Mouse (Mus musculus) kidney, embryonic 15.5 days (tissue): ENCODE measurements around the gene Ttc25. TPM values are rescaled to one million over a fixed set of nuclear protein-coding genes. Genes with fewer than 3 reads are reported as not detected.
"Not testable (repeated sequence)": the region's sequence is repeated elsewhere in the genome, so short reads cannot be mapped to it uniquely, and the experiment has no call there.

ENCODE experiments used
- ATAC-seq: fragments of 200-750 bp; cut with Nextera tagmentation; replicated peaks from 2 replicates; pipeline ENCODE4 v1.8.0; 2017; ENCODE audit warnings: moderate TSS enrichment; ENCODE audit not compliant: low FRiP score
- H3K27ac ChIP-seq: fragments of 300-500 bp; sonication (generic); 2 replicates; pipeline ENCODE4 v1.5.1; 2015; ENCODE audit warnings: mild to moderate bottlenecking, inconsistent platforms
- H3K27me3 ChIP-seq: fragments of 300-500 bp; sonication (generic); 2 replicates; pipeline ENCODE4 v1.6.1; 2015; ENCODE audit warnings: inconsistent platforms
- H3K36me3 ChIP-seq: fragments of 300-500 bp; sonication (generic); 2 replicates; pipeline ENCODE4 v1.6.1; 2015; ENCODE audit warnings: inconsistent platforms
- H3K4me1 ChIP-seq: fragments of 300-500 bp; sonication (generic); 2 replicates; pipeline ENCODE4 v1.6.1; 2015; ENCODE audit warnings: inconsistent platforms
- H3K4me2 ChIP-seq: fragments of 300-500 bp; sonication (generic); 2 replicates; pipeline ENCODE4 v1.6.1; 2015; ENCODE audit warnings: moderate library complexity, mild to moderate bottlenecking, inconsistent platforms
- H3K4me3 ChIP-seq: fragments of 300-500 bp; sonication (generic); replicated peaks from 2 replicates; pipeline ENCODE4 v1.5.1; 2015; ENCODE audit warnings: mild to moderate bottlenecking, inconsistent platforms
- H3K9ac ChIP-seq: fragments of 300-500 bp; sonication (generic); 2 replicates; pipeline ENCODE4 v1.6.1; 2015; ENCODE audit warnings: mild to moderate bottlenecking, inconsistent platforms
- H3K9me3 ChIP-seq: fragments of 300-500 bp; sonication (generic); replicated peaks from 2 replicates; pipeline ENCODE4 v1.6.1; 2016; ENCODE audit warnings: inconsistent platforms
- WGBS: fragments of 180-500 bp; shearing (Covaris S2); methylation state at CpG from one replicate; pipeline ENCODE4 v1.1.7; 2015; ENCODE audit warnings: mixed read lengths; 5-methylcytosine and 5-hydroxymethylcytosine counted together
- polyA plus RNA-seq: library from polyadenylated mRNA; unstranded; fragments of >200 nt; fragmentation: Nextera tagmentation; extraction: Ambion mirVana; gene quantifications from 2 replicates; pipeline ENCODE4 v1.2.1, GENCODE M21; 2015

Ttc25 gene
- polyA plus RNA-seq, 1 experiment from 2014 or later: 1.1 TPM

DNA sequence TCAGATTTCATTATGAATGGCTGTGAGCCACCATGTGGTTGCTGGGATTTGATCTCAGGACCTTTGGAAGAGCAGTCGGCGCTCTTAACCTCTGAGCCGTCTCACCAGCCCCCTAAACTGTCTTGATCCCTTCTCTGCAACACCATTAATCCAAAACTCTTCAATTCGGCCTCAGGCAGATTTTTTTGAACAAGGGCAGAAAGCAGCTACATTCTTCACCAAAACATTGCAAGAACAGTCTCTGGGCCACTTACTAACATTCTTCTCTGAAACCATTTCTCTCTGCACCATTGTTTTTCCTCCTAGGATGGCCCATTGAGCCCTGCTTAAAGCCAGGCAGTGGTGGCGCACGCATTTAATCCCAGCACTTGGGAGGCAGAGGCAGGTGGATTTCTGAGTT is 10.6 kb upstream of the Ttc25 start:
- WGBS: 85% methylated on average over 6 of the region's 6 CpGs
- not testable (repeated sequence) for H3K27ac ChIP-seq, H3K9me3 ChIP-seq, H3K4me1 ChIP-seq, ATAC-seq, H3K4me3 ChIP-seq, H3K27me3 ChIP-seq, H3K9ac ChIP-seq, H3K36me3 ChIP-seq, H3K4me2 ChIP-seq

DNA sequence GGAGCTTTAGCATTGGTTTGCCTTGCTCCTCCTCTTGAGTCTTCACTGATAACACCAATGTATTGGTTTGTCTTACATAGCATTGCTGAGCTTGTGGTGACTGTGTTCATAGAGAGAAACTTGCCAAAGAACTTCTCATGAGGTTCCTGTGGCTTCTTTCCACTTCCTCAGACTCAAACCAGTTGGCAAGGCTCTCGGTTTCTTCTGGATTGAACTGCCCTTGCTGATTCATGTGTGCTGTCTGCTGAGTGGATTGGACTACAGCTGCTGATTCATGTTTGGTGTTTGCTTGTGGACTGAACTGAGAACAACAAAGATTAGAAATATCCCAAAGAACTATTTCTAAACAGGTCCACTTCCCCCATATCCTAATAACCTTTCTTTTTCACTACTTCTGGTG is 9.4 kb upstream of the Ttc25 start:
- no peaks in the 10 kb centered on the region for H3K36me3 ChIP-seq
- H3K4me3 ChIP-seq: no peak overlapping the region
- H3K27me3 ChIP-seq: no peaks in the 10 kb centered on the region
- no peaks in the 10 kb centered on the region for H3K9me3 ChIP-seq
- H3K9ac ChIP-seq: no peak overlapping the region
- no peak overlapping the region for H3K4me2 ChIP-seq
- H3K4me1 ChIP-seq: no peaks in the 10 kb centered on the region
- no peak overlapping the region for H3K27ac ChIP-seq
- no peak for ATAC-seq
- whole genome bisulfite sequencing: 85% methylated on average over 1 of the region's 1 CpGs

DNA sequence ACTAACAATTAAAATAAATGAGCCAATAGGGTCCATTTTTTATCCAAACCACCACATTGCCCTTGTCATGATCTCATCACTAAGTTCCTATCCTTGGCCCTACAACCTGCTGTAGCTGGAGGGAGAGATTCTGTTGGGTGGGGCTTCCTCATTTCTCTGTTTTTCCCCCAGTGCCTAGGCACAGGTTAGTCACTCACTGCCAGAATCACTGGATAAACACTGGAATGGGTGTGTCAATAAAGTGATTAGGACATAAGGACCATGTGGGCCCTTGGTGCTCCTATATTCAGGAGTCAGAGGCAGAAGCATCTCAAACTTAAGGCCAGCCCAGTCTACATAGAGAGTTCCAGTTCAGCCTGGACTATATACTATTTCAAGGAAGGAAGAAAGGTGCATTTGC is 8.9 kb upstream of the Ttc25 start:
- Histone ChIP-seq H3K27me3 (no peaks in the 10 kb centered on the region), H3K9me3 (no peaks in the 10 kb centered on the region), H3K36me3 (no peaks in the 10 kb centered on the region), H3K4me1 (no peaks in the 10 kb centered on the region), H3K27ac (no peak overlapping the region), H3K4me3 (no peak overlapping the region), H3K4me2 (no peak overlapping the region), H3K9ac (no peak overlapping the region)
- ATAC-seq: no peak

DNA sequence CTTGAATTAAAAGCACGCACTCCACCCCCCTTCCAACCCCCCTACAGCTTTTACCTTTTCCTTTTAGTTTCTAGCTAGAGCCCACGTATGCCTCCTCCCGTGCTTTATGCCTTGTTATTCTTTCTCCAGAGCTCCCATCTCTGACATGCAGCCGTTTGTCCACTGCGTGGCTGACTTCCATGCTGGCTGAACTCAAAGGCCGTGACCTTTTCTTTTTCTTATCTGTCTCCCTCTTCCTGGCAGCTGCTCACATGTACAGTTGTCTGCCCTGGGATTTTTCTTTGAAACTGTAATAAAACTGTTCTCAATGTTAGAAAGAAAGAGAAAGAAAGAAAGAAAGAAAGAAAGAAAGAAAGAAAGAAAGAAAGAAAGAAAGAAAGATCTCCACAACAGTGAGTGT is 4.4 kb upstream of the Ttc25 start:
- no peak for ATAC-seq
- H3K4me3 ChIP-seq: no peak overlapping the region
- no peaks in the 10 kb centered on the region for H3K9me3 ChIP-seq
- H3K27me3 ChIP-seq: no peaks in the 10 kb centered on the region
- H3K36me3 ChIP-seq: no peaks in the 10 kb centered on the region
- H3K4me1 ChIP-seq: peaks cover 13% of the 10 kb centered on the region
- 25% methylated on average over 6 of the region's 6 CpGs for WGBS
- H3K4me2 ChIP-seq: no peak overlapping the region
- H3K9ac ChIP-seq: no peak overlapping the region
- H3K27ac ChIP-seq: no peak overlapping the region

DNA sequence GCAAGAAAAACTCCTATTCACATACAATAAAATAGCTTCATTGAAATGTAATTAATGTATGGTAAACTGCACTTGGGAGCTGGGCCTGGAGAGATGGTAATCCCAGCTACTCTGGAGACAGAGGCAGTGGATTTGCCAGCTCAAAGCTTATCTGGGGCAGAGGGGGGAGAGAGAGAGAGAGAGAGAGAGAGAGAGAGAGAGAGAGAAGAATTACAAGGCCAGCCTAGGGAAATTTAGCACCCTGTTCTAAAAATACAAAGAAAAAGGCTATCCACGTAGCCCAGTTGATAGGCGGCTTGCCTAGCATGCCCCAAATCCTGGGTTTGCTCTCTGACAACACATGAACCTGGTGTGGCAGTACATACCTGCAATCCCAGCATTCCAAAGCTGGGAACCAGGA is 3.8 kb upstream of the Ttc25 start:
- Histone ChIP-seq H3K4me3 (no peak overlapping the region), H3K9me3 (no peaks in the 10 kb centered on the region), H3K36me3 (no peaks in the 10 kb centered on the region), H3K27me3 (no peaks in the 10 kb centered on the region), H3K9ac (no peak overlapping the region), H3K4me2 (no peak overlapping the region), H3K4me1 (peaks cover 16% of the 10 kb centered on the region), H3K27ac (no peak overlapping the region)
- WGBS: 91% methylated on average over 2 of the region's 2 CpGs
- ATAC-seq: no peak

DNA sequence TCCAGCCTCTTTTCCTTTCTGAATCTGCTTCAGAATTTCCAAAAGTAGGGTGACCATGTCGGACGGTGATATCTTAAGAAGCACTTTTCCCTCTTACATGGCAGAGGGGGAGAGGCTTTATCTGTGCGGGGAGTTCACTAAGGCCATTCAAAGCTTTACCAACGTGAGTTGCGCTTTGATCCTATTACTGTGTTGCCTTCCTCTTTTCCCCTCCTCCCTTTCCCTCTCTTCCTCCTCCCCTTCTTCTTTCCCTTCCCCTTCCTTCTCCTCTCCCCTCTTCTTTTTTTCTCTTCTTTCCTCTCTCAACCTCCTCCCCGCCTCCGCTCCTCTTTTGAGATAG is 309 bp downstream of the Ttc25 start:
- Histone ChIP-seq H3K9ac (peak overlapping the region; percentile 50; the same call in 1 of the 2 replicates), H3K27me3 (no peaks in the 10 kb centered on the region), H3K36me3 (no peaks in the 10 kb centered on the region), H3K9me3 (no peaks in the 10 kb centered on the region), H3K27ac (peak overlapping the region; percentile 72), H3K4me2 (peak overlapping the region; percentile 80), H3K4me1 (peaks cover 16% of the 10 kb centered on the region), H3K4me3 (peak overlapping the region; percentile 47)
- no peak for ATAC-seq
- 28% methylated on average over 7 of the region's 7 CpGs for whole genome bisulfite sequencing

DNA sequence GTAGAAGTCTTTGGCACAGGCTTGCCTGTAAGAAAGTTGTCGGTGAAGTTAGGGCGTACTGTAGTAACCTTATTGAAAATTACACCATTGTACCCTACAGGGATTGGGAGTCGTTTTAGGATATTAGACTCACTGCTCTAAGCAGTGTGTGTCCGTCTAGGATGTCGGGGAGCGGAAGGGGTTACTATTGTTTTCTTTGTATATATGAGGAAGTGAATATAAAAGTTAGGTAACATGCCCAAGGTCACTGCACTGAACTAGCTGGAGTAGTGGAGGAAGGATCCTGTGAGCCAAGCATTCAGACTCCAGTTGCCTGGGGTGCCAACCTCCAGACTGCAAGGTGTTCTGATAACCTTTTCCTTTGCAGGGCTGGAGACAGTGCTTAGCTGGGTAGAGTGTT is 1.5 kb downstream of the Ttc25 start:
- 86% methylated on average over 6 of the region's 6 CpGs for WGBS
- Histone ChIP-seq H3K27ac (no peak overlapping the region), H3K4me1 (peaks cover 16% of the 10 kb centered on the region), H3K9ac (no peak overlapping the region), H3K27me3 (no peaks in the 10 kb centered on the region), H3K9me3 (no peaks in the 10 kb centered on the region), H3K4me2 (no peak overlapping the region), H3K4me3 (no peak overlapping the region), H3K36me3 (no peaks in the 10 kb centered on the region)
- ATAC-seq: no peak

DNA sequence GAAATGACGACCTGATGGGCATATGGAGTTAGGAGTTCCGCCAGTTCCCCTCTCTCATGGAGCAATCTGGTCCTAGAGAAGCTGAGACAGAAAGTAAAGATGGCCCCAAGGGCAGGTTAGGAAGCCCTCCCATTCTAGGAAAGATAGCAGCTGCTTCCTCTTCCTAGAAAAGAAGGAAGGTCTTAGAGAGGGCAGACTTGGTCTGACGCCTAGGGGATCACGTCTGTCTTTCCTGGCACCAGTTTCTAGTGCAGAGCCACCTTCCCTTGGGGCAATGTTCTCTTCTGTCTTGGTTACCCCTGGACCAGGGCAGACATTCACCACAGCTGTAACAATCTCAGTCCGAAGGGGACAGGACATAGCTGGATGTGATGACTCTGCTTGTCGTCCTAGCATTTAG is 2.7 kb downstream of the Ttc25 start:
- no peak for ATAC-seq
- Histone ChIP-seq H3K4me3 (no peak overlapping the region), H3K27ac (no peak overlapping the region), H3K9ac (no peak overlapping the region), H3K36me3 (no peaks in the 10 kb centered on the region), H3K4me2 (no peak overlapping the region), H3K27me3 (no peaks in the 10 kb centered on the region), H3K9me3 (no peaks in the 10 kb centered on the region), H3K4me1 (peaks cover 16% of the 10 kb centered on the region)
- 80% methylated on average over 6 of the region's 6 CpGs for WGBS

DNA sequence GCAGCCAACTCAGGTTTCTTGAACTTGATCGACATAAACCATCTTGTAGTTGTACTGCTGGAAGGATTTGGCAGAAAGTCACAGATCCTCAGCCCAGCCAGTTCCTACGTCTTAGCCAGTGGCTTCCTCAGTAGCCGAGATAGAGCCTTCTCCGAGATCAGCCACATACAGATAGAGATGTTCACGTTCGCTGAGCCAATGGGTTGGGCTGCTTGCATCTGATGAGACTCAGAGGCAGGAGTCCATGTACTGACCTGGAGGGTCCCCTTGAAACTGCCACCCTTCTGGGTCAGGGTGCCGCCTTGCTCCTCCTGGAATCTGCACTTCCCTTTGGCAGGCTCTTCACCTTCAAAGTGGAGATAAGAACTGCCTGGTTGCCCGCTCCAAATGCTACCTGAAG is 4.1 kb downstream of the Ttc25 start:
- Histone ChIP-seq H3K9ac (no peak overlapping the region), H3K4me2 (no peak overlapping the region), H3K4me3 (no peak overlapping the region), H3K27ac (no peak overlapping the region), H3K9me3 (no peaks in the 10 kb centered on the region), H3K36me3 (no peaks in the 10 kb centered on the region), H3K27me3 (no peaks in the 10 kb centered on the region), H3K4me1 (peaks cover 16% of the 10 kb centered on the region)
- no peak for ATAC-seq
- WGBS: 81% methylated on average over 8 of the region's 8 CpGs

DNA sequence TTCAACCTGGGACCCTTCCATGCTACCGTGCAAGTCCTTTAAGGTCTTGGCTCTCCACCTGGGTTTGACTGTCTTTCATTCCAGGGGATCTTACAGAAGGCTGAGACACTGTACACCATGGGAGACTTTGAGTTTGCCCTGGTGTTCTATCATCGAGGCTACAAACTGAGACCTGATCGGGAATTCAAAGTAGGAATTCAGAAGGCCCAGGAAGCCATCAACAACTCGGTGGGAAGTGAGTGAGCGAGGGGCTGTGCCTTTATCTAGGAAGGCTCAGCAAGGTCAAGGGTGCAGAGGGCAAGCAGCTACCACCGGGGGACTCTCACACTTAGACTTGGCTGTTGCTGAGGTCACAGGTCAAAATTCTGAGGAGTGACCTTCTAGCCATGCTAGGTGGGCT is 4.7 kb downstream of the Ttc25 start:
- H3K27ac ChIP-seq: no peak overlapping the region
- no peak for ATAC-seq
- no peaks in the 10 kb centered on the region for H3K36me3 ChIP-seq
- no peaks in the 10 kb centered on the region for H3K9me3 ChIP-seq
- H3K4me2 ChIP-seq: no peak overlapping the region
- no peak overlapping the region for H3K9ac ChIP-seq
- 71% methylated on average over 6 of the region's 6 CpGs for WGBS
- H3K4me3 ChIP-seq: no peak overlapping the region
- peaks cover 12% of the 10 kb centered on the region for H3K4me1 ChIP-seq
- H3K27me3 ChIP-seq: no peaks in the 10 kb centered on the region

DNA sequence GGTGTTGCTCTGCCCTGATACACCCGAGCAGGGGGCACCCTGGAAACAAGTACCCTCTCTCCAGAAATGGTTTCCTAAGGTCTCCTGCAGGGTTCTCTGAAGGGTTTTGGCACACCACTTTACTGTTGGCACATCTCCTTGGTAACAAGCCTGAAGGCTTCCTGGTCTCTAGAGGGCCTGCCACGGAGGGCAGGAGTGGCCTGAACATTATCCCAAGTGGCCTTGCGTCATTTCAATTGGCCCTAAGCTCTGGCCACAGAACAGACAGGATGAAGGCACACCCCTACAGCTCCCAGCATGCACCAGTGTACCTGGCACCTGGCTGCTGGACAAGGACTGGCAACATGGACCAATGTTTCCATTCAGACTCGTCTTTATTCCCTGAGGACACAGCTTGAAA is 7.4 kb downstream of the Ttc25 start:
- Histone ChIP-seq H3K27ac (no peak overlapping the region), H3K27me3 (no peaks in the 10 kb centered on the region), H3K4me2 (no peak overlapping the region), H3K4me3 (no peak overlapping the region), H3K9me3 (no peaks in the 10 kb centered on the region), H3K36me3 (no peaks in the 10 kb centered on the region), H3K4me1 (peaks cover 4% of the 10 kb centered on the region), H3K9ac (no peak overlapping the region)
- 86% methylated on average over 4 of the region's 4 CpGs for WGBS
- ATAC-seq: no peak

DNA sequence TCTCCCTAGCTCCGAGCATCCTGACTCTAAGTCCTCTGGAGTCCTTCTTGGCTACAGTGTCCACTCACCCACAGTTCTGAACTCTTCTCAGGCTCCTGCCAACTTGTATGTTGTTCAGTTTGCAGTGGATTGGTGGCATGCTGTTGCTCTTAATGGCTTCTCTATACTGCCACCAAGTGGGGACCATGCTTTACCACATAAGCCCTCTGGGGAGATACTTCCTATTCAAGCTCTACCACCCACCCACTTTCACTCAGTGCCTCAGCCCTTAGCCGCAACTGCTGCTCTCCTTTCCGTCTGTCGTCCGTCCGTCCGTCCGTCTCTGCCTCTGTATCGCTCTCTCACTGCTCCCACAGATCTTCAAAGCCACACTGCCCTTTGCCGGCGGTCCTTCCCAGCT is 10.2 kb downstream of the Ttc25 start:
- 0 out of 2 replicates have a peak, but pooled peaks have one; percentile 45 for ATAC-seq
- H3K4me3 ChIP-seq: peak overlapping the region; percentile 21; the same call in 1 of the 2 replicates
- H3K27me3 ChIP-seq: no peaks in the 10 kb centered on the region
- no peak overlapping the region for H3K27ac ChIP-seq
- H3K9ac ChIP-seq: peak overlapping the region; percentile 17; the same call in 1 of the 2 replicates
- peak overlapping the region; percentile 51 for H3K4me2 ChIP-seq
- no peaks in the 10 kb centered on the region for H3K9me3 ChIP-seq
- no peaks in the 10 kb centered on the region for H3K36me3 ChIP-seq
- 20% methylated on average over 11 of the region's 11 CpGs for WGBS
- peaks cover 4% of the 10 kb centered on the region for H3K4me1 ChIP-seq

DNA sequence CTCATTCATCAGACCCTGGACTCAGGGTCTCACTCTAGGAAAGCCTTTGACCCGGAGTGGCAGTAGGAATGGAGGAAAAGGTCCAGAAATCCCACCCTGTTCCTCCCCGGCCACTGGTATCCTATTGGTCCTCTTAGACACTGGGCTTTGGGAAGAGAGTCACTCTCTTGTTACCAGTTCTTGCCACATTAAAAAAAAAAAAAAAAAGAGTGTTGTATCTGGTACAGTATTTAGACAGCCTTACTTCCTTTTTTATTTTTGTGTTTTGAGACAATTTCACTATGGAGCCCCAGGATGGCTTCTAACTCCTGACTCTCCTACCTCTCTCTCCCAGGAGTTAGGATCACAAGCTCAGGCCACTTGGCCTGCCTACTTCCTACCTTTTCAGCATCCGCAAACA is 12.2 kb downstream of the Ttc25 start:
- H3K27ac ChIP-seq: no peak overlapping the region
- H3K4me2 ChIP-seq: no peak overlapping the region
- H3K4me3 ChIP-seq: no peak overlapping the region
- H3K4me1 ChIP-seq: peaks cover 4% of the 10 kb centered on the region
- 74% methylated on average over 3 of the region's 3 CpGs for WGBS
- no peaks in the 10 kb centered on the region for H3K9me3 ChIP-seq
- no peak for ATAC-seq
- no peaks in the 10 kb centered on the region for H3K27me3 ChIP-seq
- no peaks in the 10 kb centered on the region for H3K36me3 ChIP-seq
- no peak overlapping the region for H3K9ac ChIP-seq
